Mouse (Mus musculus): ENCODE results near the gene Npas3. TPM values are rescaled to one million over a fixed set of nuclear protein-coding genes. Genes with fewer than 3 reads are reported as not detected.

Npas3 gene
- total RNA-seq, 2 experiments from 2014 or later: 18.0 to 21.1 TPM

DNA sequence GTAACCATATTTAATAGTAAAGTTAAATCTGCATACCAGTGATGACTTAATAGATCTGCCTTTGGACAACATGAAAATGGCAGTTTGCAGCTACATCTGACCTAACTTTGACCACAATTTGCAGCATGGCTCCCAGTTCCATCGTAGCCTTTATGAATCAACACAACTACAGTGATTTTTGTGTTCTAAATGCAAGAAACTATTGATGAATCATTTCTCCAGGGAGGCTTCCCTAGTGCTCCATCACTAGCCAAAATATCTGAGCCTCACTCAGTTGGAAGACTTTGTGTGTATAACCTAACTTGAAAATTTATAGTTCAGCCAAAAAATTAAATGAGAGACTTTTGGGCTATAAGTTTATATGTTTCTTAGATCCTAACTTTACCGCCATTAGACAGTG lies 177.5 kb downstream of the Npas3 start:
- no peak for TF ChIP-seq CTCF (IDR thresholded peaks at IDR 0.05)
- no peak overlapping the region for H3K4me3 ChIP-seq
- no peak for DNase-seq (ENCODE audit: extremely low spot score in 1 of 2, low spot score in 2 of 2)
- intact Hi-C loops (cut with DNase I): no loop called here
- no peak overlapping the region for H3K27ac ChIP-seq

DNA sequence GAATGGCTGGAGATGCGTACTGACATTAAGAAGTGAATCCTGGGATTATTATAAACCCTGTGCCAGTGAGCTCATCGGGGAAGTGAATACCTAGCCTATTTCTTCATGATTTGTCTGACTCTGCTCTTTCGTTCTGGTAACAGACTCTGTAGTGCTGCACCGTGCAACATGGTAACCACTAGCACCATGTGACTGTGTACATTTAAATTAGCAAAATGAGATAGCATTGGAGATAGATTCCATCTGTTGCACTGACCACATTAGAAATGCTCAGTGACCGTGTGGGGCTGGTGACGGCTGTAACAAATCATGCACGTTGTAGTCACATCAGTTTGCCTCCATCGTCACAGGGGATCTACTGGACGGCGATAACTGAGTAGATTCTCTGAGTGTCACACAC lies 178.7 kb downstream of the Npas3 start:
- Histone ChIP-seq H3K4me3 (no peak overlapping the region), H3K27ac (no peak overlapping the region)
- no peak for TF ChIP-seq CTCF (IDR thresholded peaks at IDR 0.05)
- no peak for DNase-seq (ENCODE audit: extremely low spot score in 1 of 2, low spot score in 2 of 2)
- intact Hi-C loops (cut with DNase I): no loop called here

DNA sequence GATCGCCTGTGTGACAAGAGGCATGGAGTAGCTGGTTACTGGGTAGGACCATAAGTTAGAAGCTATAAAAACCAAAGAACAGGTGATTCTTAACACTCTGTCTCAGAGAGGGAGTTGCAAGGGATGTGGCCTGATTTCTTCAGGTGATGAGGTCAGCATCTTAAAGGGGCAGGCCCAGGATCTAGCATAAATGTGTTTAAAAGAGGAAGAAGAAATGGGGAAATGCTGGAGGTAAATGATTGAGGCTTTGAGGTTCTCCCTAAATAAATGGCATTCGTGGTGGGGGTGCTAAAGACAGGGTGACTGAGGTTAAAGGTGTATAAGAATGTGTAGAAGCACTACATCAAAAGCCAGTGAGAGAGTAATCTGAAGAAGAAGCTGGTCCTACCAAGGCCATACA lies 193.6 kb downstream of the Npas3 start:
- H3K4me3 ChIP-seq: no peak overlapping the region
- no peak for TF ChIP-seq CTCF (IDR thresholded peaks at IDR 0.05)
- no peak for DNase-seq (ENCODE audit: extremely low spot score in 1 of 2, low spot score in 2 of 2)
- intact Hi-C loops (cut with DNase I): no loop called here
- no peak overlapping the region for H3K27ac ChIP-seq

DNA sequence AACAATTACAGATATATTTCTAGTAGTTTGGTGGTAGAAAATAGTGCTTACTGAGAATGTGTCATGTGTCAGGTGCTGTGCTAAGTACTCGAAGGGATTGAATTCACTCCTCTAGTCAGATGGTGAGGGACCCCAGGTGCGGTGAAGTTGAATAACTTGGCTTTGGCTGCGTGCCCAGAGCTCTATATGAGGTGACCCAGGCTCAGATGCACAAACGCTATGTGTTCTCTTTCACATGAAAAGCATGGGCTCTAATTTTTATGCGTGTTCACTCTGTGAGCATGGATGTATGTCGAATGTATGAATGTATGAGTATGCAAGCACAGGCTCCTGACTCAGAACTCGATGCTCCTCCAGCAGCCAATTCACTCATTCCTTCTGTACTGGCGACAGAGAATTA lies 199.0 kb downstream of the Npas3 start:
- intact Hi-C loops (cut with DNase I): no loop called here
- TF ChIP-seq CTCF (IDR thresholded peaks at IDR 0.05): no peak
- peak overlapping the region; percentile 16; the same call in 1 of the 2 replicates for H3K27ac ChIP-seq
- DNase-seq (ENCODE audit: extremely low spot score in 1 of 2, low spot score in 2 of 2): no peak
- no peak overlapping the region for H3K4me3 ChIP-seq

DNA sequence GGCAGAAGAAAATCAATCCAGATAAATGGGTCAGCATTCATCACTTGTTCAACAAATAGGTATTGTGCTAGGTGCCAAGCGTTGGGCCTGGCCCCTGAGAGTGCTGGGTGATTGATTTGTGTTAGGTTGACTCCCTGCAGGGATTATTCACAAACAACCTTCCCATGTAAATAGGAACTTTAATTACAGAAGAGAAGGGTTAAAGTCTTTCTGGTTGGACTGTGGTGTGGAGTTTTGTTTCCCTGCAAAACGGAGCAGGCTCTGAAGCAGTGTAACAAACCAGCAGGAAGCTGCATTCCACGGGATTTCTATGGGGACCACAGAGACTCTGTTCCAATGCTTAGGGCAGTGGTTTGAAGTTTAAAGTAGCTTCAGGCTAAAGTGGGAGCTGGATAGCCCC lies 199.6 kb downstream of the Npas3 start:
- no peak for TF ChIP-seq CTCF (IDR thresholded peaks at IDR 0.05)
- intact Hi-C loops (cut with DNase I): no loop called here
- H3K4me3 ChIP-seq: no peak overlapping the region
- peak in 1 of 2 experiments; percentile 14 for DNase-seq (ENCODE audit: extremely low spot score in 1 of 2, low spot score in 2 of 2)
- no peak overlapping the region for H3K27ac ChIP-seq

DNA sequence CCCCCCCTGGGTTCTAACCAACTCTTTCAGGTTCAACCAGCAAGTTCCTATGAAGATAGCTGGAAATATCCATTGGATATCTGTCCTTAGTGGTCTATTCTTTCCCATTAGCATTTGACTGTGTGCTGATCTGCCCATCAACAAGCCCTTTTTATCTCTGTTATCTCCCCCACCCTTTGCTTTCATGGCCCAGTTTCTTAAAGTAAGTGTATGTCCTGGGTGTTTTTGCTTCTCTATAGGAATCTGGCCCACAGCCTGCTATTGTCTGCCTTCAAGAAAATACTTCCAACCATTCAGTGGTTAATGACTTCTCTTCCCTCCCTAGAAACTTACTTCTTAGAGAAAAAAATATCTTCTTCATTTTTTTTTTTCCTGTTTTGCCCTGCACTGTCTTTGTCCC lies 219.1 kb downstream of the Npas3 start:
- no peak for TF ChIP-seq CTCF (IDR thresholded peaks at IDR 0.05)
- Histone ChIP-seq H3K27ac (no peak overlapping the region), H3K4me3 (no peak overlapping the region)
- intact Hi-C loops (cut with DNase I): no loop called here
- no peak for DNase-seq (ENCODE audit: extremely low spot score in 1 of 2, low spot score in 2 of 2)

DNA sequence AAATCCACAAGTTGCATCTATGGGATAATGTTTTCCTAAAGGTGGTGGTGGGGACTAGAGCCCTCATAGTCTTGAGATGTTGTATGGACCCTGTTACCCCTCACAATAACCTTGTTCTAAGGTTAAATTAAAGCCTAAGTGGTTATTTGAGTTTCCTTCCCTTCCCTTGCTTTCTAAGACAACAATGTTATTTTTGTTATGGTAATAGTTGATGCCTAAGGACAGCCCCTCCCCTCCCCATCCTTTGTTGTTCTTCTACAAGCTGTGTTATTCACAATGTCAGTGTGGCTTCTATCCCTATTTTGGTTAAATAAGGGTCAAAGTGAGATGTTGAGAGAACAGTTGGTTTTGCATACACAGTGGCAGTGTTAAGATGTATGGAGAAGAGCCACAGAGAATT lies 226.0 kb downstream of the Npas3 start:
- Histone ChIP-seq H3K4me3 (no peak overlapping the region), H3K27ac (no peak overlapping the region)
- intact Hi-C loops (cut with DNase I): no loop called here
- no peak for TF ChIP-seq CTCF (IDR thresholded peaks at IDR 0.05)
- no peak for DNase-seq (ENCODE audit: extremely low spot score in 1 of 2, low spot score in 2 of 2)

DNA sequence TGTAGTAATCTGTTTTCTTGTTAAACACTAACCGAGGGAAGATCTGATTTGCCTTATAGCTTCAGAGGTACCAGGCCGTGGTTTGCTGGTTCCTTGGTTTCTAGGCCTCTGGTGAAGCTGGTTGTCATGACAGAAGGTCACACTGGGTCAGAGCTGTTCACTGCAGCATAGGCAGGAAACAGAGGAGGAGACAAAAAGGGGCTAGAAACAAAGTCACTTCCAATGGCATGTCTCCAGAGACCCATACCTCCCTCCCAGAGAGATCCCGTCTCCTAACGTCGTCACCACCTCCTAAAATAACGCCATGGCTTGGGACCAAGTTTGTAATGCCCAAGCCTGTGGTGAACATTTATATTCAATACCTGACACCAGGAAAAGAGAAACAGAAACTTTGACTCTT lies 236.4 kb downstream of the Npas3 start:
- Histone ChIP-seq H3K4me3 (no peak overlapping the region), H3K27ac (no peak overlapping the region)
- DNase-seq (ENCODE audit: extremely low spot score in 1 of 2, low spot score in 2 of 2): no peak
- no peak for TF ChIP-seq CTCF (IDR thresholded peaks at IDR 0.05)
- intact Hi-C loops (cut with DNase I): no loop called here

DNA sequence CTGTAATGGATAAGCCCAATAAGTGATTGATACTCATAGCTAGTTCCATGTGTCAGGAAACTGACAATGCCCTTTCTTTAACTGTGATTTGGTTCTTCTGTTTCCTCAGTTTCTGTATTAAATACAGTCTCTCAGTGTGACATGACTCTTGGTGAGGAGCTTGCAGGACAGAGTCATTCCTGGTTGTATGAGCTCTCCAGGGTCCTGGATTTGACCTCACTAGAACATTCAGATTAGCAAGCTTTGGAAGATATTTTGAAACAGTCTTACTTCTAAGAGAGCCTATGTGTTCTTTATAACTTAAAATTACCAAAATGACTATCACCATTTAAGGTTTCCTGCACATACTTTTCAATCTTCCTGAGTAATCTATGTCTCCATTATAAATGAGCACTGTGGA lies 247.9 kb downstream of the Npas3 start:
- H3K27ac ChIP-seq: no peak overlapping the region
- DNase-seq (ENCODE audit: extremely low spot score in 1 of 2, low spot score in 2 of 2): no peak
- intact Hi-C loops (cut with DNase I): no loop called here
- no peak for TF ChIP-seq CTCF (IDR thresholded peaks at IDR 0.05)
- no peak overlapping the region for H3K4me3 ChIP-seq

DNA sequence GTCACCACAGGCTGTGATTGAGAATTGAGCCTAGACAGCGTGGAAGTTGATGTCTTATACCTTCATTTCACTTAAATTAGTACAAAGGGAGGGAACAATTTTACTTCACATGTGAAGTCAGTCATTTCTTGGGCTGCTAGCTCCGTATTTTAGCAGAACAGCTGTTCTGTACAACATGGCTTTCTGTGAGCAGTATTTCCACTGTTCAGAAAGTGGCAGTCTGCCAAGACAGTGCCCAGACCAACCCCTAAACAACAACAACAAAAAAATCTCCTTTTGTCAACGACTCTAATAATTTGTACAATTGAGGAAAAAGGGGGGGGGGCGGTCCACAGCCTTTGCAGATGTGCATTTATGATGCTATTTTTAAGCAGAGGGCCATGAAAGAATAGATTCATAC lies 266.4 kb downstream of the Npas3 start:
- no peak for TF ChIP-seq CTCF (IDR thresholded peaks at IDR 0.05)
- Histone ChIP-seq H3K4me3 (no peak overlapping the region), H3K27ac (no peak overlapping the region)
- intact Hi-C loops (cut with DNase I): no loop called here
- no peak for DNase-seq (ENCODE audit: extremely low spot score in 1 of 2, low spot score in 2 of 2)

DNA sequence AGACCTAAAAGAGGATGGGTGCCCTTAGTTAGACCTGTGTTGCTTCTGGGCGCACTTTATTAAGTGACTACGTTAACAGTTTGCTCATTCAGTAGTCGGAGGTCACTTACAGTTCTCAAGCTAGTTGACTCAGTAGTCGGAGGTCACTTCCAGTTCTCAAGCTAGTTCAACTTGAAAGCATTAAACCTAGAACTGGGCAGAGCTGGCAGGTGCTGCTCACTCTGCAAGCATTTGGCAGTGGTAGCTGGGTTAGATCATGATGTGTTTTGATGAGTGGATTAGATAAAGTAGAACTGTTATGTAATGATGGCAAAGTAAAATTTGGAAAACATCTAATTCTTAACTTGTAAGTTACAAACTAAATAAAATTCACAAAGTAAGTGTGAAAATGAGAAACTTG lies 271.1 kb downstream of the Npas3 start:
- H3K27ac ChIP-seq: no peak overlapping the region
- TF ChIP-seq CTCF (IDR thresholded peaks at IDR 0.05): no peak
- no peak overlapping the region for H3K4me3 ChIP-seq
- DNase-seq (ENCODE audit: extremely low spot score in 1 of 2, low spot score in 2 of 2): no peak
- intact Hi-C loops (cut with DNase I): no loop called here

DNA sequence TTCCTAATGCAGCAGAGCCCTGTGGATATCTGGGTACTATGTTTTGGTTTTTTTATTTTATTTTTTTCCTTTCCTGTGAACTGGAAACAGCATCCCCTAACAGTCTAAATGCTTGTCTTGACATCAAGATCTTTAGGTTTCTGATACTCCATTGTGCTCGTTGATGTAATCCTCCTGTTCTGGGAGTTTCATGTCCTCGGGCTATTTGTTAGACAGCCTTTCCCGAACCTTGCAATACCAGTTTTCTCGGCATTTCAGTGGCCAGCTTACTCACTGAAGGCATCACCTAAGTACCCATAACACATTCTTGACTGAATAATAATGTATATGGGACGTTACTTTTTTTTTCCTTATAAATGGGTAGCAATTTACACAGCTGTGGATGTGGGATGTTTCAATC lies 274.2 kb downstream of the Npas3 start:
- no peak for TF ChIP-seq CTCF (IDR thresholded peaks at IDR 0.05)
- no peak overlapping the region for H3K27ac ChIP-seq
- intact Hi-C loops (cut with DNase I): no loop called here
- no peak for DNase-seq (ENCODE audit: extremely low spot score in 1 of 2, low spot score in 2 of 2)
- H3K4me3 ChIP-seq: no peak overlapping the region

DNA sequence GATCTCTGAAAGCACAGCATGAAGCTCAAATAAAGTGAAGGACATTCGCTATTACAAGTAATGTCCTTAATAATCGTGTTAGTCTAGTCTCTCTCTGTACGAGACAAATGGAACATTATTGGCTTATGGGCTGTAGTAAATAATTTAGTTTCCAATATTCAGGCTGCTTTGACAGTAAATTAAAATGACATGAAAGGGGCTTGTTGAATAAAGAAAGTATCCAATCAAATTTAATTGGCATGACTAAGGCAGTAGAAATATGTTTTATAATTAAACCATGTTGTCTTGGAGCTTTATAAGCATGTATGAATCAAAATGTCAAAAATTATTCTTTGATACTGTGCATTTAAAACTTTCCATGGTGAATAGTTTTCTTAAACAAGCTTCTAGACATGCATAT lies 278.6 kb downstream of the Npas3 start:
- TF ChIP-seq CTCF (IDR thresholded peaks at IDR 0.05): no peak
- no peak overlapping the region for H3K27ac ChIP-seq
- intact Hi-C loops (cut with DNase I): no loop called here
- no peak overlapping the region for H3K4me3 ChIP-seq
- DNase-seq (ENCODE audit: extremely low spot score in 1 of 2, low spot score in 2 of 2): no peak

DNA sequence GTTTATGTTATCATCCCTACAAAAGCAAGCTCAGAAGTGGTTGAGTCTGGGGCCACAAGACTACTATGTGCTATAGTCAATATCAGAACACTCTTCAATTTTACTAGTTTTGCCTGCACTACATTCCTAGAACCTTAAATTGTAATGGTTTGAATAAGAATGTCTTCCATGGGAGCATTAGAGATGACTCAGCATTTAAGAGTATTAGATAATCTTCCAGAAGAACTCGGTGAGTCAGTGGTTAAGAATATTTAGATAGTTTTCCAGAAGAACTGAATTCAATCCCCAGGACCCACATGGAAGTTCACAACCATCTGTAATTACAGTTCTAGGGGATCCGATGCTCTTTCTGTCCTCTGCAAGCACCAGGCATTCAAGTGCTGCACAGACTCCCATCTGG lies 280.9 kb downstream of the Npas3 start:
- no peak for DNase-seq (ENCODE audit: extremely low spot score in 1 of 2, low spot score in 2 of 2)
- intact Hi-C loops (cut with DNase I): no loop called here
- TF ChIP-seq CTCF (IDR thresholded peaks at IDR 0.05): no peak
- Histone ChIP-seq H3K27ac (no peak overlapping the region), H3K4me3 (no peak overlapping the region)

Measured in left cerebral cortex, adult 2 months (tissue).